Mouse (Mus musculus) embryonic facial prominence, embryonic 11.5 days (tissue): ENCODE measurements around the gene Fbxo22. TPM values are rescaled to one million over a fixed set of nuclear protein-coding genes. Genes with fewer than 3 reads are reported as not detected.
"Not testable (repeated sequence)": the region's sequence is repeated elsewhere in the genome, so short reads cannot be mapped to it uniquely, and the experiment has no call there.

Source experiments
- ATAC-seq: fragments of 200-750 bp; cut with Nextera tagmentation; replicated peaks from 2 replicates; pipeline ENCODE4 v1.8.0; 2017; ENCODE audit warnings: low read depth; ENCODE audit not compliant: insufficient number of reproducible peaks, low FRiP score, low TSS enrichment
- DNase-seq: peaks from one replicate; pipeline ENCODE4 v3.0.0-alpha.2; 2015; ENCODE audit warnings: low spot score
- H3K27ac ChIP-seq: fragments of 300-500 bp; sonication (generic); replicated peaks from 2 replicates; pipeline ENCODE4 v1.5.1; 2014; ENCODE audit warnings: mild to moderate bottlenecking, low read depth, low read length, control low read depth
- H3K27me3 ChIP-seq: fragments of 300-500 bp; sonication (generic); 2 replicates; pipeline ENCODE4 v1.6.1; 2014; ENCODE audit warnings: mild to moderate bottlenecking, low read length, moderate library complexity, mixed read lengths; ENCODE audit not compliant: control insufficient read depth, insufficient read depth
- H3K36me3 ChIP-seq: fragments of 300-500 bp; sonication (generic); replicated peaks from 2 replicates; pipeline ENCODE4 v1.6.1; 2014; ENCODE audit warnings: low read depth, mild to moderate bottlenecking, low read length, moderate library complexity, mixed read lengths; ENCODE audit not compliant: control insufficient read depth, insufficient read depth
- H3K4me1 ChIP-seq: fragments of 300-500 bp; sonication (generic); 2 replicates; pipeline ENCODE4 v1.6.1; 2014; ENCODE audit warnings: low read length, mixed read lengths; ENCODE audit not compliant: control insufficient read depth, insufficient read depth
- H3K4me2 ChIP-seq: fragments of 300-500 bp; sonication (generic); 2 replicates; pipeline ENCODE4 v1.6.1; 2014; ENCODE audit warnings: low read depth, mild to moderate bottlenecking, control low read depth, low read length, moderate library complexity
- H3K4me3 ChIP-seq: fragments of 300-500 bp; sonication (generic); 2 replicates; pipeline ENCODE4 v1.5.1; 2014; ENCODE audit warnings: low read depth, low read length, control low read depth
- H3K9ac ChIP-seq: fragments of 300-500 bp; sonication (generic); replicated peaks from 2 replicates; pipeline ENCODE4 v1.6.1; 2014; ENCODE audit warnings: mild to moderate bottlenecking, control low read depth, low read length
- H3K9me3 ChIP-seq: fragments of 300-500 bp; sonication (generic); replicated peaks from 2 replicates; pipeline ENCODE4 v1.6.1; 2016; ENCODE audit warnings: mild to moderate bottlenecking, low read length, inconsistent platforms, mixed read lengths; ENCODE audit not compliant: control insufficient read depth
- WGBS: fragments of 180-500 bp; shearing (Covaris S2); extraction: QIAGEN DNeasy Blood & Tissue Kit; methylation state at CpG from one replicate; pipeline ENCODE4 v1.1.7; 2014; 5-methylcytosine and 5-hydroxymethylcytosine counted together
- polyA plus RNA-seq: library from polyadenylated mRNA; unstranded; fragments of >200 nt; fragmentation: Nextera tagmentation; extraction: Ambion mirVana; gene quantifications from 2 replicates; pipeline ENCODE4 v1.2.1, GENCODE M21; 2014

The Fbxo22 gene
- polyA plus RNA-seq, 1 experiment from 2014 or later: 84.4 TPM

- DNase-seq: no peak
- 93% methylated on average over 4 of the region's 4 CpGs for WGBS
- Histone ChIP-seq H3K4me3 (no peak overlapping the region), H3K27ac (no peak overlapping the region), H3K9ac (no peak overlapping the region), H3K4me2 (no peak overlapping the region), H3K27me3 (no peaks in the 10 kb centered on the region), H3K9me3 (no peaks in the 10 kb centered on the region), H3K4me1 (no peaks in the 10 kb centered on the region), H3K36me3 (peaks cover 6% of the 10 kb centered on the region; the same call in 1 of the 2 replicates)
- no peak for ATAC-seq
Observed at GRCm38 (mm10) chr9:55228149-55228548, 19.4 kb downstream of the Fbxo22 start.

DNA sequence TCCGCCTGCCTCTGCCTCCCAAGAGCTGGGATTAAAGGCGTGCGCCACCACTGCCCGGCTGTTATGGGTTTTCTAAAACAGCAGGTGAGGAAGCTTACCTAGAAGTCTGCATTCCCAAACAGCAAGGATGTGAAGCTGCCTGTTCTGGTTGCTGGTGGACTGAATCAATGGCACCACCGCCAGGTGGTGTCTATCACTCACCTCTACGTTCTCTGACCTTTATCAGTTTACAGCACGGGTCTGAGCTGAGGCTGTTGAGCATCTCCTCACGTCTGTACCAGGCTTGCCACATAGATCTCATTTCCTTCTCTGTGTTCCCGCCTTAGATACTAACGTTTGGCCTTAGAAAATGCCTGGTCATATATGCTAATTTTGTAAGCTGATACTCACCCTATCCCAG, 20.3 kb downstream of the Fbxo22 start:
- no peak overlapping the region for H3K4me3 ChIP-seq
- no peaks in the 10 kb centered on the region for H3K27me3 ChIP-seq
- WGBS: 70% methylated on average over 10 of the region's 10 CpGs
- H3K9me3 ChIP-seq: no peaks in the 10 kb centered on the region
- H3K4me1 ChIP-seq: no peaks in the 10 kb centered on the region
- H3K9ac ChIP-seq: no peak overlapping the region
- H3K36me3 ChIP-seq: 0 out of 2 replicates have a peak, but pooled peaks cover 3% of the 10 kb centered on the region
- no peak overlapping the region for H3K4me2 ChIP-seq
- DNase-seq (no peak), ATAC-seq (no peak)
- H3K27ac ChIP-seq: no peak overlapping the region

- no peak overlapping the region for H3K9ac ChIP-seq
- ATAC-seq (no peak), DNase-seq (peak; percentile 3)
- no peaks in the 10 kb centered on the region for H3K9me3 ChIP-seq
- no peaks in the 10 kb centered on the region for H3K4me1 ChIP-seq
- H3K4me3 ChIP-seq: no peak overlapping the region
- H3K27me3 ChIP-seq: no peaks in the 10 kb centered on the region
- 62% methylated on average over 6 of the region's 6 CpGs for WGBS
- H3K36me3 ChIP-seq: no peaks in the 10 kb centered on the region
- H3K4me2 ChIP-seq: no peak overlapping the region
- H3K27ac ChIP-seq: no peak overlapping the region
Observed at GRCm38 (mm10) chr9:55231544-55231943, 22.8 kb downstream of the Fbxo22 start.

- Histone ChIP-seq H3K9me3 (no peaks in the 10 kb centered on the region), H3K4me2 (no peak overlapping the region), H3K9ac (no peak overlapping the region), H3K4me3 (no peak overlapping the region), H3K4me1 (no peaks in the 10 kb centered on the region), H3K27ac (no peak overlapping the region), H3K27me3 (no peaks in the 10 kb centered on the region), H3K36me3 (no peaks in the 10 kb centered on the region)
- ATAC-seq (no peak), DNase-seq (no peak)
- WGBS: 92% methylated on average over 5 of the region's 5 CpGs
Observed at GRCm38 (mm10) chr9:55232110-55232509, 23.4 kb downstream of the Fbxo22 start.

DNA sequence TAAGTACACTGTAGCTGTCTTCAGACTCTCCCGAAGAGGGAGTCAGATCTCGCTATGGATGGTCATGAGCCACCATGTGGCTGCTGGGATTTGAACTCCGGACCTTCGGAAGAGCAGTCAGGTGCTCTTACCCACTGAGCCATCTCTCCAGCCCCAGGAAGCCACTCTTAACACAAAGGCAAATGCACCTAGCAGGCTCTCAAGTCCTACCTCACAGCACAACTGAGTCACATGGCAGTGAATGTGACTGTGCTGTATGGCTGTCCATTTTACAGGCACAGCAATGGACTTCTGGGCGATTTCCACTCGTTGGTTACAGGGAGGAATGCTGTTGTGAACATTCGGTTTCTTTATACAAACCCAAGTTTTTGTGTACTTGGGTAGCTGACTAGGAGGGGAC, 23.9 kb downstream of the Fbxo22 start:
- H3K9me3 ChIP-seq: no peaks in the 10 kb centered on the region
- H3K27ac ChIP-seq: no peak overlapping the region
- no peak overlapping the region for H3K4me2 ChIP-seq
- 83% methylated on average over 7 of the region's 7 CpGs for WGBS
- H3K36me3 ChIP-seq: no peaks in the 10 kb centered on the region
- no peaks in the 10 kb centered on the region for H3K27me3 ChIP-seq
- H3K9ac ChIP-seq: no peak overlapping the region
- H3K4me1 ChIP-seq: no peaks in the 10 kb centered on the region
- H3K4me3 ChIP-seq: no peak overlapping the region
- ATAC-seq (no peak), DNase-seq (no peak)

GRCm38 (mm10) chr9:55233076-55233475, 24.4 kb downstream of the Fbxo22 start:
- not testable (repeated sequence) for H3K27ac ChIP-seq, DNase-seq, H3K36me3 ChIP-seq, H3K4me1 ChIP-seq, H3K4me3 ChIP-seq, H3K9ac ChIP-seq, H3K4me2 ChIP-seq, H3K27me3 ChIP-seq, ATAC-seq, H3K9me3 ChIP-seq
- WGBS: 71% methylated on average over 11 of the region's 11 CpGs

DNA sequence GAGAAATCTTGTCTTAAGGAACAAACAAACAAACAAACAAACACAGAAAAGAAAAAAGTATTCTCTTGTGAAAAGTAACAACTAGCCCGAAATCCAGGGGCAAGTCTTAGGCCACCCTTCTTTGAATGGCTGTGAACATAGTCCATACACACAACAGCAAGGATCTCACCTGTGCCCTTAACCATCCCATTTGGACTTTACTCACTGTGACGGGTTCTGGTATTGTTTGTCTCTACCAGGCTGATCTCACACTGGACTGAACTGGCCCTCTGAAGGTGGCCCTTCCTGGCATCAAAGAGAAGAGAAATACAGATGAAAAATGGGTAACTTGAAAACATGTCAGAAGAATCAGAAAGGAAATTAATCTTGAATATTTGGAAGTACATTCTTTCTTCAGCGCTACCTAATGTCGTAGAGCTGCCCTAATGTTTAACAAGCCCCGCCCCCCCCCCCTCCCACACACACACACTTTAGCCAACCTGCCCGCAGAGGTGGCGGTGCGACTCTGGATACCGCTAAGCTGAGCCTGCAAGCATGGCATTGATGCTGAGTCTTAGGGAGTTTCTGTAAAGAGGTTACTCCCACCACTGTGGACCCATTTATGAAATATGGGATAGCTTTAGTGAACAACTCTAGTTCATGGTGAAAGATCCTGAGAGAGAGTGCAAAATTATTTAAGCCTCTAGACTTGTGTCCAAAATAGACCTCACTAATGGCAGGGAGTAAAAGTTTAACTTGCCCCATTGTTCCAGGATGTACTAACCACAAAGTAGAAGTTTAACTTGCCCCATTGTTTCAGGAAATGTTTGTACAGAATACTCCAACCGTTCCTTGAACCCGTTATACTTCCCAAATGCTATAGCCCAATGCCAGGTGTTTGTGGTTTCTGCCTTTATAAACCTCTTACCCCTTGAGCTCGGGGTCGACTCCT, 27.8 kb downstream of the Fbxo22 start:
- WGBS: 81% methylated on average over 13 of the region's 13 CpGs
- Histone ChIP-seq H3K9me3 (no peaks in the 10 kb centered on the region), H3K27me3 (no peaks in the 10 kb centered on the region), H3K27ac (no peak overlapping the region), H3K36me3 (no peaks in the 10 kb centered on the region), H3K4me1 (no peaks in the 10 kb centered on the region), H3K4me3 (no peak overlapping the region), H3K4me2 (no peak overlapping the region), H3K9ac (no peak overlapping the region)
- no peak for DNase-seq
- ATAC-seq: no peak

DNA sequence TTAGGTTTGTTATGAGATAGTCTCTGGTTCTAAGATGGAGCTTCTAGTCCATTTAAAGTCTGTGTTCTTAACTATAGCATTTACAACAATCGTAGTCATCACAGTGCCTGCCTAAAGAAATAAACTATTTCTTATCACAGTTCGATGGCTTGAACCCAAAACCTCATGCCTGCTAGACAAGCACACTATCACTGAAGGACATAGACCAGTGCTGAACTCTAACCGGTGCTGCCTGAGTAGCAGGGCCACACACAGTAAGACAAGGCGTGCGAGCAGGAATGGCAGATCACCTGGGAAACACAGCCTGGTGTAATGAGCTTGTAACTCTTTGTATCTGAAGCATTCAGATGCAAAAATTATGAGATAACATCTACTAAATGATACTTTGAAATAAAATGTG, 32.1 kb downstream of the Fbxo22 start:
- Histone ChIP-seq H3K27ac (no peak overlapping the region), H3K4me3 (no peak overlapping the region), H3K27me3 (no peaks in the 10 kb centered on the region), H3K9me3 (no peaks in the 10 kb centered on the region), H3K9ac (no peak overlapping the region), H3K4me1 (no peaks in the 10 kb centered on the region), H3K36me3 (no peaks in the 10 kb centered on the region), H3K4me2 (no peak overlapping the region)
- no peak for ATAC-seq
- DNase-seq: no peak
- WGBS: 87% methylated on average over 5 of the region's 5 CpGs
